Mouse (Mus musculus) brain, embryonic 14.5 days (tissue): ENCODE data around the gene Rpl23a.

ENCODE experiments used
- CTCF ChIP-seq: fragments of 200-500 bp; IDR thresholded peaks from 2 replicates; pipeline ENCODE4 v1.5.1; 2012; ENCODE audit warnings: inconsistent platforms, mild to moderate bottlenecking, moderate library complexity, borderline replicate concordance; ENCODE audit not compliant: insufficient read depth, insufficient read length; ENCODE audit errors: extremely low read depth
- POLR2A ChIP-seq: fragments of 200-500 bp; IDR thresholded peaks from 2 replicates; pipeline ENCODE4 v1.6.1; 2012; ENCODE audit warnings: mild to moderate bottlenecking, inconsistent platforms, borderline replicate concordance; ENCODE audit not compliant: poor library complexity, insufficient read depth, insufficient read length, severe bottlenecking; ENCODE audit errors: extremely low read depth

- no peak for TF ChIP-seq CTCF
- TF ChIP-seq POLR2A, result no peak
These were observed 21.4 kb downstream of the Rpl23a start for GRCm38 (mm10) chr11:78161968-78162367.
